Mouse (Mus musculus): ENCODE data around the gene Lig3. TPM values are rescaled to one million over a fixed set of nuclear protein-coding genes. Genes with fewer than 3 reads are reported as not detected.

Gene Lig3
- polyA plus RNA-seq, 1 experiment from 2014 or later = 27.3 TPM

DNA sequence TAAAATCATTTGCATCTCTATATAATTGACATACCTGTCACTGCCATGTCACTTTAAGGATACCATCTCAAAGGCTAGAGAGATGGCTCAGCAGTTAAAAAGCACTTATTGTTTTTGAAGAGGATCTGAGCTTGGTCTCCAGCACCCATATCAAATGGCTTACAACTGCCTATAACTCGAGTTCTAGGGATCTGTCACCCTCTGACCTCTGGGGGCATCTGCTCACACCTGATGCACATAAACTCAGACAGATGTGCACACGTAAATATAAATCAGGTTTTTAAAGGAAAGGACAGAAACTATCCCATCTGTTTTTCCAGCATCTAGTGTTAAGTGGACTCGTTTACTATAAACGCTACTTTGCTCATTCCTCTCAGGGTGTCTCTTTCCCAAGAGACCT, 17.6 kb upstream of the Lig3 start:
- WGBS = 9% methylated on average over 4 of the region's 4 CpGs
- no peaks in the 10 kb centered on the region for H3K27me3 ChIP-seq (ENCODE audit: control insufficient read depth, insufficient read depth, low read length)
- H3K4me2 ChIP-seq (ENCODE audit: low read depth, low read length) = peak overlapping the region; percentile 99
- peak overlapping the region; percentile 83 for H3K4me3 ChIP-seq (replicated peaks; ENCODE audit: low read length)
- peak overlapping the region; percentile 91 for H3K27ac ChIP-seq (ENCODE audit: low read length)
- H3K9ac ChIP-seq (ENCODE audit: low read length) = peak overlapping the region; percentile 86
- H3K36me3 ChIP-seq (ENCODE audit: control insufficient read depth, insufficient read depth, low read length) = peaks cover 3% of the 10 kb centered on the region; the same call in 1 of the 2 replicates
- no peak for ATAC-seq (ENCODE audit: insufficient read depth, low FRiP score)
- peaks cover 14% of the 10 kb centered on the region for H3K4me1 ChIP-seq (ENCODE audit: control insufficient read depth, insufficient read depth, low read length)
- peaks cover 4% of the 10 kb centered on the region; the same call in 1 of the 2 replicates for H3K9me3 ChIP-seq (replicated peaks; ENCODE audit: control insufficient read depth, low read length)

DNA sequence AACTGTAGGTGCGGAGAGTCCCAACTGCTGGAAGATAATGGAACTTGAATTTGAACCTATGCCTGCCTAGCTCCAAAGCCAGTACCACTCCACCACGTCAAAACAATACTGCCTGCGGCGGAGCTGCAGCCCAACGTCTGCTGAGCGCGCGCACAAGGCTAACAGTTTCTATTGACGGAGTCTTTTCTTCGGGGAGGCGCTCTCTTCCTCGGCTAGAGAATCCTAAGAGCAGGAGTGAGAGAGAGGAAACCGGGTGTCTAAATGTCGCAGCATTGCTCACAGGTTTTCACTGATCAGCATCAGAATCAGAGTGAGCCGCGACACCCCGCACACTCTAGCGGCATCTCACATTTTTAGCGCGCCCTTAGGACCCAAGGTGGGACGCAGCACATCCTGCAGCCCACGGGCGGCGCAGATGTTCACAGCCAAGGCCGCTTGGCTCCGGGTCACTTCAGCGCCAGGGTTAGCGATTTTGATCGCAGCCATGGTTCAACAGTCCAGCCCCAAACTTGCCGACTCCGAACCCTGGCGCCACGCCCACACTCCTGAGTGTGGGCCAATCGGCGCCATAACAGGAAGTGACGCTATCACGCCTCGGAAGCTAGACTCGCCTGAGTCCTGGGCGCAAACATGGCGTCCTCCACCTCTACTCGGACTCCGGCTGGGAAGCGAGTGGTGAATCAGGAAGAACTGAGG, 17.0 kb upstream of the Lig3 start, which contains the start of the genes Cct6b and Zfp830:
TSS of gene Cct6b (minus strand) at position 580 of the 696 bp plus-strand sequence.
TSS of gene Zfp830 (plus strand) at position 604 of the 696 bp plus-strand sequence.
- ATAC-seq (ENCODE audit: insufficient read depth, low FRiP score) = peak; percentile 99
- WGBS = under 1% methylated on average over 44 of the region's 44 CpGs
- H3K9ac ChIP-seq (ENCODE audit: low read length) = peak within 1 kb of the TSS; percentile 86

DNA sequence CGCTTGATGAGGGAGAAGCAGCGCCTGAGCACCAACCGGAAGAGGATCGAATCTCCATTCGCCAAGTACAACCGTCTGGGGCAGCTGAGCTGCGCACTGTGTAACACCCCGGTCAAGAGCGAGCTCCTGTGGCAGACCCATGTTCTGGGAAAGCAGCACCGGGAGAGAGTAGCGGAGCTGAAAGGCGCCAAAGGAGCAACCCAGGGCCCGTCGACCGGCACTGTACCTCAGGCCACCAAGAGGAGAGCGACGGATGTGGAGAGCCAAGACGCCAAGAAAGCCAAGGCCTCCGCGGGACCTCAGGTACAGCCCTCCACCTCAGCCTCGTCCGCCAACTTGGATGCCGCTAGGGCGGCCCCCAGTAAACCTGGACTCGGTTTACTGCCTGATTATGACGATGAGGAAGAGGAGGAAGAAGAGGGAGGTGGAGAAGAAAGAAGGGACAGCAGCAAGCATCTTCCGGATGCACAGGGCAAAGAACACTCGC, 16.4 kb upstream of the Lig3 start:
- no peaks in the 10 kb centered on the region for H3K27me3 ChIP-seq (ENCODE audit: control insufficient read depth, insufficient read depth, low read length)
- under 1% methylated on average over 28 of the region's 28 CpGs for WGBS
- H3K4me2 ChIP-seq (ENCODE audit: low read depth, low read length) = peak overlapping the region; percentile 99
- peak; percentile 63 for ATAC-seq (ENCODE audit: insufficient read depth, low FRiP score)
- H3K36me3 ChIP-seq (ENCODE audit: control insufficient read depth, insufficient read depth, low read length) = peaks cover 3% of the 10 kb centered on the region; the same call in 1 of the 2 replicates
- H3K9ac ChIP-seq (ENCODE audit: low read length) = peak overlapping the region; percentile 86
- peaks cover 14% of the 10 kb centered on the region for H3K4me1 ChIP-seq (ENCODE audit: control insufficient read depth, insufficient read depth, low read length)
- H3K9me3 ChIP-seq (replicated peaks; ENCODE audit: control insufficient read depth, low read length) = peaks cover 4% of the 10 kb centered on the region; the same call in 1 of the 2 replicates
- H3K27ac ChIP-seq (ENCODE audit: low read length) = peak overlapping the region; percentile 84
- H3K4me3 ChIP-seq (replicated peaks; ENCODE audit: low read length) = peak overlapping the region; percentile 83

More for the DNA sequence above, 17.0 kb upstream of the Lig3 start, which contains the start of the genes Cct6b and Zfp830:
- Histone ChIP-seq H3K27me3 (ENCODE audit: control insufficient read depth, insufficient read depth, low read length) (no peaks in the 10 kb centered on the region), H3K9me3 (replicated peaks; ENCODE audit: control insufficient read depth, low read length) (peaks cover 4% of the 10 kb centered on the region; the same call in 1 of the 2 replicates), H3K4me2 (ENCODE audit: low read depth, low read length) (peak within 1 kb of the TSS; percentile 99), H3K4me1 (ENCODE audit: control insufficient read depth, insufficient read depth, low read length) (peaks cover 14% of the 10 kb centered on the region), H3K36me3 (ENCODE audit: control insufficient read depth, insufficient read depth, low read length) (peaks cover 3% of the 10 kb centered on the region; the same call in 1 of the 2 replicates), H3K27ac (ENCODE audit: low read length) (peak within 1 kb of the TSS; percentile 91), H3K4me3 (replicated peaks; ENCODE audit: low read length) (peak within 1 kb of the TSS; percentile 83)

DNA sequence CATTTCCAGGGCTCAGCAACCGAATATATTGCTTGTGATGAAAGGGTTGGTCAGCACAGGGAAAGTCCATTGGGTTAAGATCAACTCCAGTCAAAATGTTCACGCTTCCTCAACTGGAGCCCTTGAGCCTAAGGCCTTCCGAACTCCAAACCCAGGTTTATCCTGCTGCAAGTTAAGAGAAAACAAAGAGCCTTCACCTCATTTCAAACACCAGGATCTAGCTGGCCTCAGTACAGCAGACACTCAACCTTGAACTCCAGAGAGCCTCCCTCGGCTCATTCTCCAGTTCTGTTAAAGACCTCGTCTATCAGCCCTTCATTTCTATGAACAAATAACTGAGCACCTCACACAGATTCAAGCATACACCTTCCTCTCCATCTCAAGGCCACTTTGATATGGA, 774 bp upstream of the Lig3 start:
- WGBS = 34% methylated on average over 5 of the region's 5 CpGs
- Histone ChIP-seq H3K9me3 (replicated peaks; ENCODE audit: control insufficient read depth, low read length) (no peaks in the 10 kb centered on the region), H3K36me3 (ENCODE audit: control insufficient read depth, insufficient read depth, low read length) (peaks cover 4% of the 10 kb centered on the region; the same call in 1 of the 2 replicates), H3K4me2 (ENCODE audit: low read depth, low read length) (peak overlapping the region; percentile 63), H3K9ac (ENCODE audit: low read length) (peak overlapping the region; percentile 84), H3K27me3 (ENCODE audit: control insufficient read depth, insufficient read depth, low read length) (no peaks in the 10 kb centered on the region), H3K4me3 (replicated peaks; ENCODE audit: low read length) (peak overlapping the region; percentile 64), H3K4me1 (ENCODE audit: control insufficient read depth, insufficient read depth, low read length) (peaks cover 16% of the 10 kb centered on the region), H3K27ac (ENCODE audit: low read length) (peak overlapping the region; percentile 96)
- ATAC-seq (ENCODE audit: insufficient read depth, low FRiP score) = no peak

DNA sequence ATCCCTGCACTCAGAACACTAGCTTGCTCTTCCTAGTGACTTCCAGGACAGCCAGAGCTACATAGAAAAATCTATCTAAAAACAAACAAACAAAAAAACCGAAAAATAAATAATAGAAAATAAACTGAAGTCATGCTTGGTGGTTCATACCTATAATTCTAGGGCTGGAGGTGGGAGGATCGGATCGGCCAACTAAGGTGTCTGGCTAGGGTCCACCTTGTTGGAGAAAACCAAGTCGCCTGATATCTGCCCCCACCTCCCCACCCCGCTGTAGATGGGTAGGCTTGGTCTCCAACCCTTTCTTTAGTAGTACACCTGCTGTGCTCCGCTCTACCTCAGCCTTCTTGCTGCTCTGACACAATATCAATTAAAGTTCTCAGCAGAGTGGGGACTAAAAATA, 1.3 kb downstream of the Lig3 start:
- Histone ChIP-seq H3K36me3 (ENCODE audit: control insufficient read depth, insufficient read depth, low read length) (peaks cover 14% of the 10 kb centered on the region), H3K4me2 (ENCODE audit: low read depth, low read length) (peak overlapping the region; percentile 57), H3K4me1 (ENCODE audit: control insufficient read depth, insufficient read depth, low read length) (peaks cover 16% of the 10 kb centered on the region), H3K9me3 (replicated peaks; ENCODE audit: control insufficient read depth, low read length) (no peaks in the 10 kb centered on the region), H3K27me3 (ENCODE audit: control insufficient read depth, insufficient read depth, low read length) (no peaks in the 10 kb centered on the region), H3K27ac (ENCODE audit: low read length) (peak overlapping the region; percentile 96), H3K4me3 (replicated peaks; ENCODE audit: low read length) (peak overlapping the region; percentile 64), H3K9ac (ENCODE audit: low read length) (peak overlapping the region; percentile 84)
- WGBS = 39% methylated on average over 6 of the region's 6 CpGs
- ATAC-seq (ENCODE audit: insufficient read depth, low FRiP score) = no peak

DNA sequence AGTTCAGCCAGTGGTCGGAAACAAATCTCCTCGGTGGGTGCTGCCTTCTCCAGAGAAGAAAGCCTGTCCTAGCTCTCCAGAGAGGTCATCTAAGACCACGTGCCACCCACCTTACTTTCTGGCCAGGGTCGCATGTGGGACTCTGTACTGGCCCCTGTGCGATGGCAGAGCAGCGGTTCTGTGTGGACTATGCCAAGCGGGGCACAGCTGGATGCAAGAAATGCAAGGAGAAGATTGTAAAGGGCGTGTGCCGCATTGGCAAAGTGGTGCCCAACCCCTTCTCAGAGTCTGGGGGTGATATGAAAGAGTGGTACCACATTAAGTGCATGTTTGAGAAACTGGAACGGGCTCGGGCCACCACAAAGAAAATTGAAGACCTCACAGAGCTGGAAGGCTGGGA, 2.5 kb downstream of the Lig3 start:
- Histone ChIP-seq H3K4me1 (ENCODE audit: control insufficient read depth, insufficient read depth, low read length) (peaks cover 16% of the 10 kb centered on the region), H3K27me3 (ENCODE audit: control insufficient read depth, insufficient read depth, low read length) (no peaks in the 10 kb centered on the region), H3K4me3 (replicated peaks; ENCODE audit: low read length) (no peak overlapping the region), H3K27ac (ENCODE audit: low read length) (0 out of 2 replicates have a peak overlapping the region, but pooled peaks have one; percentile 25), H3K4me2 (ENCODE audit: low read depth, low read length) (no peak overlapping the region), H3K9ac (ENCODE audit: low read length) (no peak overlapping the region), H3K36me3 (ENCODE audit: control insufficient read depth, insufficient read depth, low read length) (peaks cover 21% of the 10 kb centered on the region), H3K9me3 (replicated peaks; ENCODE audit: control insufficient read depth, low read length) (no peaks in the 10 kb centered on the region)
- 84% methylated on average over 11 of the region's 11 CpGs for WGBS
- no peak for ATAC-seq (ENCODE audit: insufficient read depth, low FRiP score)

DNA sequence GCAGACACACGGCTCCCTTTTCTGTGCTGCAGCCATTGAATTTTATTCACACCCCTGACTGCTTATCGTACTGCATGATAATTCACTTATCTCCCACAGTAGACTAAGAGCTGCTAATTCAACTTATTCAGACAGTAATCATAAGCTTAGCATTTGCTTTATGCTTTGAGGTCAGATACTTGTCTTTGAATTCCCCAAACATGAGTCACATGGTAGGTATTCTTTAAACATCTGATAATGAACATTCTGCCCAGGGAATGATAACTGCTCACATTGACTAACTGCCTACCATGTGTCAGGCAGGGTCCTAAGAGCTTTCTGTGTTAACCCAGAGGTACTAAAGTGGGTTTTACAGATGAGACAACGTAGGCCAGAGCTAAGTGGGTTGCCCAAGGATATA, 25.7 kb downstream of the Lig3 start:
- no peaks in the 10 kb centered on the region; the same call in 1 of the 2 replicates for H3K36me3 ChIP-seq (ENCODE audit: control insufficient read depth, insufficient read depth, low read length)

DNA sequence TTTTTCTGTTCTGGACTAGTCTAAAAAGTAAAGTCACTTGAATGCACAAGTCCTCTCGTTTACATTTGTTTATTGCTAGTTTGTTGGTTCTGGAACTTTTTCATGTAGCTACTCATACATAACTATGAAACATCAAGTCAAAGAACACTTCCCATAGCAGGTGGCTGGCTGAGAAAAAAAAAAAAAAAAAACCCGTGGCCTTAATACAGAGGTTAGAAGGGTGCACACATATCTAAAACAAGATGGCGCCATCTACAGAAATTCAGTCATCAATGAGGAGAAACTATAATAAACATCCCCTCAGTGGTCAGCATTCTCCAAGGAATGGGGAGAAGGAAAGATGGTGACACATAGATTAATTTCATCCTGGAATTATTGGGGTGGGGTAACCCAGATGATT, 26.5 kb downstream of the Lig3 start:
- H3K36me3 ChIP-seq (ENCODE audit: control insufficient read depth, insufficient read depth, low read length) = no peaks in the 10 kb centered on the region; the same call in 1 of the 2 replicates
- H3K4me3 ChIP-seq (replicated peaks; ENCODE audit: low read length) = no peak overlapping the region
- 71% methylated on average over 3 of the region's 3 CpGs for WGBS
- no peak overlapping the region for H3K27ac ChIP-seq (ENCODE audit: low read length)
- no peaks in the 10 kb centered on the region for H3K9me3 ChIP-seq (replicated peaks; ENCODE audit: control insufficient read depth, low read length)
- ATAC-seq (ENCODE audit: insufficient read depth, low FRiP score) = no peak
- no peaks in the 10 kb centered on the region for H3K27me3 ChIP-seq (ENCODE audit: control insufficient read depth, insufficient read depth, low read length)
- no peak overlapping the region for H3K4me2 ChIP-seq (ENCODE audit: low read depth, low read length)
- no peak overlapping the region for H3K9ac ChIP-seq (ENCODE audit: low read length)
- 0 out of 2 replicates have a peak, but pooled peaks cover 2% of the 10 kb centered on the region for H3K4me1 ChIP-seq (ENCODE audit: control insufficient read depth, insufficient read depth, low read length)

More for the DNA sequence above, 25.7 kb downstream of the Lig3 start:
- WGBS = 47% methylated on average over 3 of the region's 3 CpGs
- H3K27me3 ChIP-seq (ENCODE audit: control insufficient read depth, insufficient read depth, low read length) = no peaks in the 10 kb centered on the region
- H3K9me3 ChIP-seq (replicated peaks; ENCODE audit: control insufficient read depth, low read length) = no peaks in the 10 kb centered on the region
- H3K4me3 ChIP-seq (replicated peaks; ENCODE audit: low read length) = no peak overlapping the region
- no peak for ATAC-seq (ENCODE audit: insufficient read depth, low FRiP score)
- H3K4me1 ChIP-seq (ENCODE audit: control insufficient read depth, insufficient read depth, low read length) = 0 out of 2 replicates have a peak, but pooled peaks cover 2% of the 10 kb centered on the region
- no peak overlapping the region for H3K9ac ChIP-seq (ENCODE audit: low read length)
- H3K27ac ChIP-seq (ENCODE audit: low read length) = no peak overlapping the region
- H3K4me2 ChIP-seq (ENCODE audit: low read depth, low read length) = no peak overlapping the region

DNA sequence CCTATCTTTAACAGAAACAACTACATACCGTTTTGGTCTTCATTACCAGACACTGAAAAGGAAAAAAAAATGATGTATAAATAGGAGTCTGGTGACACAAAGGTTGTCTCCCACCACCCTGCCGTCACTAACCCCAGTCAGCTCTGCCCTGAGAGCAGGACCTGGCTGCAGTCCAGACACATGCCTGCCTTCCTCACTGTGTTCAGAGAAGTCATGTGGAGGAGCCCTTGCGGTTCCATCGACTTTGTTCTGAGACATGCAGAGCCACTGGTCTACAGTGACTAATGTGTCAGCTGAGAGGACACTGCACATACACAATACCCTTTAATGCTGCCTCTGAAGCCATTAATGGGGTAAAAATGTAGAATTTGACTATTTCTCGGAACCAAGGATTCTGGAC, 27.6 kb downstream of the Lig3 start:
- H3K27ac ChIP-seq (ENCODE audit: low read length) = no peak overlapping the region
- H3K4me2 ChIP-seq (ENCODE audit: low read depth, low read length) = no peak overlapping the region
- 76% methylated on average over 5 of the region's 5 CpGs for WGBS
- H3K9me3 ChIP-seq (replicated peaks; ENCODE audit: control insufficient read depth, low read length) = no peaks in the 10 kb centered on the region
- no peak for ATAC-seq (ENCODE audit: insufficient read depth, low FRiP score)
- H3K9ac ChIP-seq (ENCODE audit: low read length) = no peak overlapping the region
- H3K27me3 ChIP-seq (ENCODE audit: control insufficient read depth, insufficient read depth, low read length) = no peaks in the 10 kb centered on the region
- no peak overlapping the region for H3K4me3 ChIP-seq (replicated peaks; ENCODE audit: low read length)
- H3K4me1 ChIP-seq (ENCODE audit: control insufficient read depth, insufficient read depth, low read length) = peaks cover 6% of the 10 kb centered on the region; the same call in 1 of the 2 replicates
- H3K36me3 ChIP-seq (ENCODE audit: control insufficient read depth, insufficient read depth, low read length) = no peaks in the 10 kb centered on the region; the same call in 1 of the 2 replicates

Measured in stomach, embryonic 16.5 days (tissue).